Mouse (Mus musculus): ENCODE data around the gene Pde6d.
"Not testable (repeated sequence)": the region's sequence is repeated elsewhere in the genome, so short reads cannot be mapped to it uniquely, and the experiment has no call there.

The Pde6d gene

GRCm38 (mm10) chr1:86526789-86527598 is 55.4 kb downstream of the Pde6d start:
- no peak for DNase-seq (ENCODE audit: low spot score in 2 of 2)

- DNase-seq (ENCODE audit: low spot score in 2 of 2): peak; percentile 98 to 99
Measured at GRCm38 (mm10) chr1:86526116-86526788, 56.2 kb downstream of the Pde6d start, which contains the start of gene Ptma. Gene Ptma, plus strand, starts transcription at chr1:86526726.

- DNase-seq (ENCODE audit: low spot score in 2 of 2): no peak
Measured at GRCm38 (mm10) chr1:86525499-86526115, 56.8 kb downstream of the Pde6d start.

- peak; percentile 98 to 100 for DNase-seq (ENCODE audit: low spot score in 2 of 2)
Measured at GRCm38 (mm10) chr1:86524619-86525498, 57.6 kb downstream of the Pde6d start.

- DNase-seq (ENCODE audit: low spot score in 2 of 2): peak in 1 of 2 experiments; percentile 44
Measured at GRCm38 (mm10) chr1:86523776-86524618, 58.4 kb downstream of the Pde6d start.

GRCm38 (mm10) chr1:86522286-86522871 is 60.0 kb downstream of the Pde6d start:
- DNase-seq (ENCODE audit: low spot score in 2 of 2): peak in 1 of 2 experiments; percentile 46

GRCm38 (mm10) chr1:86520361-86520760 is 62.1 kb downstream of the Pde6d start:
- no peak for DNase-seq (ENCODE audit: low spot score in 2 of 2)

GRCm38 (mm10) chr1:86517076-86517475 is 65.4 kb downstream of the Pde6d start:
- no peak for DNase-seq (ENCODE audit: low spot score in 2 of 2)

- DNase-seq (ENCODE audit: low spot score in 2 of 2): no peak
Measured at GRCm38 (mm10) chr1:86515715-86516410, 66.6 kb downstream of the Pde6d start.

GRCm38 (mm10) chr1:86513031-86513430 is 69.4 kb downstream of the Pde6d start:
- DNase-seq (ENCODE audit: low spot score in 2 of 2): not testable (repeated sequence)

GRCm38 (mm10) chr1:86512154-86512720 is 70.2 kb downstream of the Pde6d start:
- DNase-seq (ENCODE audit: low spot score in 2 of 2): no peak

- no peak for DNase-seq (ENCODE audit: low spot score in 2 of 2)
Measured at GRCm38 (mm10) chr1:86510676-86511441, 71.6 kb downstream of the Pde6d start.

GRCm38 (mm10) chr1:86510266-86510665 is 72.2 kb downstream of the Pde6d start:
- DNase-seq (ENCODE audit: low spot score in 2 of 2): no peak

- DNase-seq (ENCODE audit: low spot score in 2 of 2): peak in 1 of 2 experiments; percentile 86
Measured at GRCm38 (mm10) chr1:86509410-86509809, 73.0 kb downstream of the Pde6d start.

- DNase-seq (ENCODE audit: low spot score in 2 of 2): no peak
Measured at GRCm38 (mm10) chr1:86507866-86508265, 74.6 kb downstream of the Pde6d start.

GRCm38 (mm10) chr1:86506420-86506819 is 76.0 kb downstream of the Pde6d start:
- no peak for DNase-seq (ENCODE audit: low spot score in 2 of 2)

- DNase-seq (ENCODE audit: low spot score in 2 of 2): no peak
Measured at GRCm38 (mm10) chr1:86505461-86505860, 77.0 kb downstream of the Pde6d start.

GRCm38 (mm10) chr1:86504697-86505421 is 77.6 kb downstream of the Pde6d start:
- DNase-seq (ENCODE audit: low spot score in 2 of 2): no peak

Measured in left cerebral cortex, adult 9 months (tissue).